Mouse (Mus musculus): ENCODE measurements around the gene Atl3. TPM values are rescaled to one million over a fixed set of nuclear protein-coding genes. Genes with fewer than 3 reads are reported as not detected.
A peak's percentile ranks its signal among the peaks of the same experiment; 100 is the strongest.

Atl3 gene
- polyA plus RNA-seq, 1 experiment from 2014 or later: 5.6 TPM

- H3K4me1 ChIP-seq (ENCODE audit: control insufficient read depth, low read depth, low read length): peaks cover 32% of the 10 kb centered on the region
- peak overlapping the region; percentile 21 for H3K4me3 ChIP-seq (ENCODE audit: low read depth, low read length)
- H3K36me3 ChIP-seq (ENCODE audit: control insufficient read depth, insufficient read depth): no peaks in the 10 kb centered on the region
- no peaks in the 10 kb centered on the region for H3K27me3 ChIP-seq (ENCODE audit: control insufficient read depth, insufficient read depth, low read depth, low read length)
- H3K27ac ChIP-seq (ENCODE audit: low read length): peak overlapping the region; percentile 92
- H3K9ac ChIP-seq (ENCODE audit: low read depth, low read length): peak overlapping the region; percentile 32; the same call in 1 of the 2 replicates
- peak; percentile 90 for ATAC-seq (ENCODE audit: low read depth)
- H3K4me2 ChIP-seq (ENCODE audit: low read depth, low read length): peak overlapping the region; percentile 53
- 23% methylated on average over 4 of the region's 4 CpGs for WGBS (ENCODE audit: insufficient replicate concordance)
- H3K9me3 ChIP-seq (replicated peaks; ENCODE audit: control insufficient read depth, low read length): no peaks in the 10 kb centered on the region
These were observed 57.9 kb downstream of the Atl3 start for GRCm38 (mm10) chr19:7551550-7552300.

DNA sequence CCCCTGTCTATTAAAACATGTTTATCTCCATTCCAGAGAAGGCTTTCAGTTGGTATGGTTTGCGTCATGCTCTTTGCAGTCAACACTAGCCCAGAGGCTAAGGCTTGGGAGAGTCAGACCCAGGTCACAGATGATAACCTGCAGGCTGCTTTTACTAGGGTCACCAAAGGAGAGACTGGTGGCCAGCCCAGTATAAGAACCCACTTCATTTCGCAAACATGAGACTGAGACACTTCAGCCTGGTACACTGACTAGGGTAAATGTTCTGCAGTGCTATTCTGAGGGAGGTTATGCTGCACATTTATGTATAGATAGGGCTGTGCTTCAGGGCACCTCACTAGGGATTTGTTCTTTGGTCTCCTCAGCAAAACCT, 58.4 kb downstream of the Atl3 start:
- no peaks in the 10 kb centered on the region for H3K27me3 ChIP-seq (ENCODE audit: control insufficient read depth, insufficient read depth, low read depth, low read length)
- H3K36me3 ChIP-seq (ENCODE audit: control insufficient read depth, insufficient read depth): no peaks in the 10 kb centered on the region
- peak overlapping the region; percentile 92 for H3K27ac ChIP-seq (ENCODE audit: low read length)
- H3K4me1 ChIP-seq (ENCODE audit: control insufficient read depth, low read depth, low read length): peaks cover 32% of the 10 kb centered on the region
- H3K9ac ChIP-seq (ENCODE audit: low read depth, low read length): peak overlapping the region; percentile 6; the same call in 1 of the 2 replicates
- ATAC-seq (ENCODE audit: low read depth): peak; percentile 9
- H3K4me3 ChIP-seq (ENCODE audit: low read depth, low read length): no peak overlapping the region
- no peaks in the 10 kb centered on the region for H3K9me3 ChIP-seq (replicated peaks; ENCODE audit: control insufficient read depth, low read length)
- 14% methylated on average over 2 of the region's 2 CpGs for WGBS (ENCODE audit: insufficient replicate concordance)
- H3K4me2 ChIP-seq (ENCODE audit: low read depth, low read length): peak overlapping the region; percentile 53

DNA sequence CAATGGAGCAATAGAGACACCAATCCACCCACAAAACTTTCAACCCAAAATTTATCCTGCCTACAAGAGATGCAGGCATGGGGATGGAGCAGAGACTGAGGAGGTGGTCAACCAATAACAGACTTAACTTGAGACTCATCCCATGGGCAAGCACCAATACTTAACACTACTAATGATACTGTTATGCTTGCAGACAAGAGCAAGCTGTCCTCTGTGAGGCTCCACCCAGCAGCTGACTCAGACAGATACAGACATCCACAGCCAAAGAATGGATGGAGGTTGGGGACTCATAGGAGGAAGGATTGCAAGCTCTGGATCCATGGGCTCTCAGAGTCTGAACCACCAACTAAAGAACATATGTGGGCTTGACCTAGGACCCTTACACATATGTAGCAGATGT, 59.6 kb downstream of the Atl3 start:
- Histone ChIP-seq H3K9me3 (replicated peaks; ENCODE audit: control insufficient read depth, low read length) (no peaks in the 10 kb centered on the region), H3K4me1 (ENCODE audit: control insufficient read depth, low read depth, low read length) (peaks cover 40% of the 10 kb centered on the region), H3K36me3 (ENCODE audit: control insufficient read depth, insufficient read depth) (no peaks in the 10 kb centered on the region), H3K27me3 (ENCODE audit: control insufficient read depth, insufficient read depth, low read depth, low read length) (no peaks in the 10 kb centered on the region), H3K27ac (ENCODE audit: low read length) (peak overlapping the region; percentile 92), H3K4me2 (ENCODE audit: low read depth, low read length) (peak overlapping the region; percentile 14; the same call in 1 of the 2 replicates), H3K4me3 (ENCODE audit: low read depth, low read length) (no peak overlapping the region), H3K9ac (ENCODE audit: low read depth, low read length) (no peak overlapping the region)
- peak; percentile 31; the same call in 1 of the 2 replicates for ATAC-seq (ENCODE audit: low read depth)

- Histone ChIP-seq H3K4me3 (ENCODE audit: low read depth, low read length) (no peak overlapping the region), H3K27ac (ENCODE audit: low read length) (no peak overlapping the region), H3K4me1 (ENCODE audit: control insufficient read depth, low read depth, low read length) (peaks cover 41% of the 10 kb centered on the region), H3K9ac (ENCODE audit: low read depth, low read length) (no peak overlapping the region), H3K9me3 (replicated peaks; ENCODE audit: control insufficient read depth, low read length) (no peaks in the 10 kb centered on the region), H3K27me3 (ENCODE audit: control insufficient read depth, insufficient read depth, low read depth, low read length) (no peaks in the 10 kb centered on the region), H3K36me3 (ENCODE audit: control insufficient read depth, insufficient read depth) (no peaks in the 10 kb centered on the region), H3K4me2 (ENCODE audit: low read depth, low read length) (no peak overlapping the region)
- 47% methylated on average over 4 of the region's 4 CpGs for WGBS (ENCODE audit: insufficient replicate concordance)
- ATAC-seq (ENCODE audit: low read depth): no peak
These were observed 61.0 kb downstream of the Atl3 start for GRCm38 (mm10) chr19:7554881-7555280.

GRCm38 (mm10) chr19:7556641-7557040, 62.8 kb downstream of the Atl3 start:
- Histone ChIP-seq H3K9me3 (replicated peaks; ENCODE audit: control insufficient read depth, low read length) (no peaks in the 10 kb centered on the region), H3K27ac (ENCODE audit: low read length) (no peak overlapping the region), H3K36me3 (ENCODE audit: control insufficient read depth, insufficient read depth) (no peaks in the 10 kb centered on the region), H3K4me3 (ENCODE audit: low read depth, low read length) (no peak overlapping the region), H3K4me2 (ENCODE audit: low read depth, low read length) (no peak overlapping the region), H3K27me3 (ENCODE audit: control insufficient read depth, insufficient read depth, low read depth, low read length) (no peaks in the 10 kb centered on the region), H3K4me1 (ENCODE audit: control insufficient read depth, low read depth, low read length) (peaks cover 37% of the 10 kb centered on the region), H3K9ac (ENCODE audit: low read depth, low read length) (no peak overlapping the region)
- no peak for ATAC-seq (ENCODE audit: low read depth)
- WGBS (ENCODE audit: insufficient replicate concordance): 82% methylated on average over 1 of the region's 1 CpGs

DNA sequence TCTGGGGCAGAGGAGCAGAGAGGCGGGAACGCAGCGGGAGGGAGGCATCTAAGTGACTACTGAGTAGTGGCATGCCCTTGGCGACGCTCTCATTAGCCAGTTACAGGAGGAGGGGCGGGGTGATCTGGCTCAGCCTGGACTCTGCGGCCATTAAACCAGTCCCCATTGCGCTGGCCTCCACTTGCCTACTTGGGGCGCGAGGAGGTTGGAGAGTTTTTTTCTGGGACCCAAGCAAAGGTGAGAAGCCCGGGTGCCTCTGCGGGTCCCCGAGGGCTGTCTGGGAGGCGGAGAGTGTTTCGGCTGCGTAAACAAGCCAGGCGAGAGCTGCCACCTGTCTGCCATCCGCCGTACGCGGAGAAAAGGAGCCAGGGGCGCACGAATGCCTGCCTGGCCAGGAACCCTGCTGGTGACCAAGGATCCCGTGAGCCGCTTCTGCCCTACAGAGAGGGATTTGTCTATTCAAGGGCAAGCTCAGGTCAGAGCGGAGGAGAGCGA, 63.5 kb downstream of the Atl3 start, which contains the start of gene Pla2g16:
Gene Pla2g16 (plus strand): TSS at position 132 of the 495 bp plus-strand sequence.
- H3K27me3 ChIP-seq (ENCODE audit: control insufficient read depth, insufficient read depth, low read depth, low read length): no peaks in the 10 kb centered on the region
- peak within 1 kb of the TSS; percentile 82 for H3K4me2 ChIP-seq (ENCODE audit: low read depth, low read length)
- no peaks in the 10 kb centered on the region for H3K9me3 ChIP-seq (replicated peaks; ENCODE audit: control insufficient read depth, low read length)
- ATAC-seq (ENCODE audit: low read depth): peak; percentile 97
- WGBS (ENCODE audit: insufficient replicate concordance): under 1% methylated on average over 27 of the region's 27 CpGs
- peak within 1 kb of the TSS; percentile 67 for H3K27ac ChIP-seq (ENCODE audit: low read length)
- peaks cover 30% of the 10 kb centered on the region for H3K4me1 ChIP-seq (ENCODE audit: control insufficient read depth, low read depth, low read length)
- peak within 1 kb of the TSS; percentile 87 for H3K9ac ChIP-seq (ENCODE audit: low read depth, low read length)
- no peaks in the 10 kb centered on the region for H3K36me3 ChIP-seq (ENCODE audit: control insufficient read depth, insufficient read depth)
- peak within 1 kb of the TSS; percentile 78 for H3K4me3 ChIP-seq (ENCODE audit: low read depth, low read length)

GRCm38 (mm10) chr19:7557844-7558243, 64.0 kb downstream of the Atl3 start:
- peak; percentile 46 for ATAC-seq (ENCODE audit: low read depth)
- Histone ChIP-seq H3K27me3 (ENCODE audit: control insufficient read depth, insufficient read depth, low read depth, low read length) (no peaks in the 10 kb centered on the region), H3K9me3 (replicated peaks; ENCODE audit: control insufficient read depth, low read length) (no peaks in the 10 kb centered on the region), H3K4me2 (ENCODE audit: low read depth, low read length) (peak overlapping the region; percentile 82), H3K36me3 (ENCODE audit: control insufficient read depth, insufficient read depth) (no peaks in the 10 kb centered on the region), H3K9ac (ENCODE audit: low read depth, low read length) (peak overlapping the region; percentile 87), H3K4me1 (ENCODE audit: control insufficient read depth, low read depth, low read length) (peaks cover 25% of the 10 kb centered on the region), H3K4me3 (ENCODE audit: low read depth, low read length) (peak overlapping the region; percentile 78), H3K27ac (ENCODE audit: low read length) (peak overlapping the region; percentile 67)
- 5% methylated on average over 4 of the region's 4 CpGs for WGBS (ENCODE audit: insufficient replicate concordance)

- peak overlapping the region; percentile 78 for H3K4me3 ChIP-seq (ENCODE audit: low read depth, low read length)
- ATAC-seq (ENCODE audit: low read depth): no peak
- peaks cover 17% of the 10 kb centered on the region for H3K4me1 ChIP-seq (ENCODE audit: control insufficient read depth, low read depth, low read length)
- 65% methylated on average over 4 of the region's 4 CpGs for WGBS (ENCODE audit: insufficient replicate concordance)
- no peaks in the 10 kb centered on the region for H3K27me3 ChIP-seq (ENCODE audit: control insufficient read depth, insufficient read depth, low read depth, low read length)
- peak overlapping the region; percentile 82 for H3K4me2 ChIP-seq (ENCODE audit: low read depth, low read length)
- H3K36me3 ChIP-seq (ENCODE audit: control insufficient read depth, insufficient read depth): no peaks in the 10 kb centered on the region
- peak overlapping the region; percentile 87 for H3K9ac ChIP-seq (ENCODE audit: low read depth, low read length)
- H3K27ac ChIP-seq (ENCODE audit: low read length): no peak overlapping the region
- H3K9me3 ChIP-seq (replicated peaks; ENCODE audit: control insufficient read depth, low read length): no peaks in the 10 kb centered on the region
These were observed 64.8 kb downstream of the Atl3 start for GRCm38 (mm10) chr19:7558675-7559074.

GRCm38 (mm10) chr19:7559986-7560385, 66.1 kb downstream of the Atl3 start:
- no peak overlapping the region for H3K4me3 ChIP-seq (ENCODE audit: low read depth, low read length)
- H3K27me3 ChIP-seq (ENCODE audit: control insufficient read depth, insufficient read depth, low read depth, low read length): no peaks in the 10 kb centered on the region
- no peak overlapping the region for H3K4me2 ChIP-seq (ENCODE audit: low read depth, low read length)
- WGBS (ENCODE audit: insufficient replicate concordance): 69% methylated on average over 4 of the region's 4 CpGs
- no peak overlapping the region for H3K27ac ChIP-seq (ENCODE audit: low read length)
- ATAC-seq (ENCODE audit: low read depth): no peak
- no peaks in the 10 kb centered on the region for H3K9me3 ChIP-seq (replicated peaks; ENCODE audit: control insufficient read depth, low read length)
- no peak overlapping the region for H3K9ac ChIP-seq (ENCODE audit: low read depth, low read length)
- H3K4me1 ChIP-seq (ENCODE audit: control insufficient read depth, low read depth, low read length): peaks cover 8% of the 10 kb centered on the region
- no peaks in the 10 kb centered on the region for H3K36me3 ChIP-seq (ENCODE audit: control insufficient read depth, insufficient read depth)
